Mouse (Mus musculus) duodenum, adult 2 months (tissue): Measurements from ENCODE around the gene Poll. TPM values are rescaled to one million over a fixed set of nuclear protein-coding genes. Genes with fewer than 3 reads are reported as not detected.

Experiments used
- polyA plus RNA-seq: library from polyadenylated mRNA; depleted of rRNA; stranded (reverse); fragments of >200 nt; gene quantifications from 2 replicates; pipeline ENCODE4 v1.2.3, GENCODE M21; 2012; ENCODE audit warnings: low replicate concordance; rRNA removed

The Poll gene
- 7.1 and 7.2 TPM in 2 replicates for polyA plus RNA-seq

GRCm38 (mm10) chr19:45560153-45560890 lies at the start of gene Poll, which contains the start of gene Gm17018:
Gene Poll, minus strand, starts transcription at chr19:45560531.
Gene Gm17018, plus strand, starts transcription at chr19:45560615.

Other genes starting within 250 kb of the Poll start
- 1.7 and 2.8 TPM in 2 replicates for gene Btrc, start 196.8 kb downstream of the Poll start, polyA plus RNA-seq
- gene Gm17018, start 84 bp upstream of the Poll start, polyA plus RNA-seq: 1.2 and 2.4 TPM in 2 replicates
- gene Fbxw4, start 99.8 kb upstream of the Poll start, polyA plus RNA-seq: 45.4 and 60.5 TPM in 2 replicates
- gene Fgf8, start 182.4 kb upstream of the Poll start, polyA plus RNA-seq: not detected in 2 replicates
- 32.0 and 33.4 TPM in 2 replicates for gene Npm3, start 189.1 kb upstream of the Poll start, polyA plus RNA-seq
- 2.7 and 4.6 TPM in 2 replicates for gene Mgea5, start 223.3 kb upstream of the Poll start, polyA plus RNA-seq